8 mouse cellular contexts compared by ENCODE assay signal in the genomic region with DNA sequence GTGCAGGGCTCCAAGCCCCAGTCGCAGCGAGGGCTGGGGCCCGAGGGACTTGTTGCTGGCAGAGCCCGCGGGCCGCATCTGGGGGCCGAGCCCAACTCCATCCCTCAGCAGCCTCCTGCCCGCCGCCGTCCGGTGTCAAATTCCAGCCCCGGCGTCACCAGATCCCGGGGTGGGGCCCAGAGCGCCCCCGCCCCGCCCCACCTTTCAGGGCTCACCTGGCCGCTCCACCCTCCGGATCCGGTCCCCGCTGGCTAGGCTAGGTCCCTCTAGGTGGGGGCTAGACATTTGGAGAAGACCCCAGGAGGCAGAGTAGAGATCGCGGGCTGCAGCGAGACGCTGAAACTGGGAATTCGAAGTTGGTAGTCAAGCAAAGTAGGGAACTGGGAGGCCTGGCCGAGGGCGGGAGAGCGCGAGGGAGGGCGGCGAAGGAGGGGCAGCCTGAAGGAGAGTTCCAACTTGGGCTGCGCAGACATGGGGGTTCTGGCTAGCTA. TPM values are rescaled to one million over a fixed set of nuclear protein-coding genes. Genes with fewer than 3 reads are reported as not detected.
DNase-seq lines count a peak whose midpoint lies in the region; ATAC-seq lines count a peak whose summit lies in the region.

A gene (minus strand): TSS at position 373 of the 491 bp plus-strand sequence.

- no peaks in the 10 kb centered on the region for H3K9me3 ChIP-seq in heart, embryonic 16.5 days (replicated peaks; ENCODE audit: control insufficient read depth, low read length)
- H3K9me3 ChIP-seq in midbrain, embryonic 13.5 days, result no peaks in the 10 kb centered on the region

- H3K9ac ChIP-seq in heart, embryonic 16.5 days (ENCODE audit: low read length), result peak within 1 kb of the TSS; percentile 64
- H3K9ac ChIP-seq in midbrain, embryonic 13.5 days (replicated peaks), result no peak within 1 kb of the TSS; the same call in 1 of the 2 replicates

- peak within 1 kb of the TSS; percentile 52 for H3K4me3 ChIP-seq in heart, embryonic 16.5 days (ENCODE audit: low read length)
- H3K4me3 ChIP-seq in midbrain, embryonic 13.5 days (replicated peaks), result peak within 1 kb of the TSS; percentile 30

- intact Hi-C loops in left cerebral cortex, postnatal 4 days (cut with DNase I), result loop anchor here (5.0 kb wide), 1 partner anchor 153 kb away; no protein-coding TSS in a partner anchor

- peak; percentile 43 for DNase-seq in adrenal gland, postnatal 10 days
- no peak for DNase-seq in adrenal gland, postnatal 4 days (ENCODE audit: low spot score in 2 of 2)
- DNase-seq in embryo, embryonic 11 days, result peak; percentile 76
- peak; percentile 74 to 84 for DNase-seq in kidney, postnatal 4 days
- no peak for DNase-seq in MN1 (ENCODE audit: low spot score)
- no peak for DNase-seq in left cerebral cortex, postnatal 4 days

- peaks cover 22% of the 10 kb centered on the region for H3K4me1 ChIP-seq in heart, embryonic 16.5 days (ENCODE audit: control insufficient read depth, insufficient read depth, low read length)
- peaks cover 35% of the 10 kb centered on the region for H3K4me1 ChIP-seq in midbrain, embryonic 13.5 days (replicated peaks)

- under 1% methylated on average over 33 of the region's 33 CpGs for WGBS in heart, embryonic 16.5 days
- WGBS in midbrain, embryonic 13.5 days, result under 1% methylated on average over 24 of the region's 33 CpGs

- H3K27ac ChIP-seq in heart, embryonic 16.5 days (ENCODE audit: low read length), result no peak within 1 kb of the TSS
- H3K27ac ChIP-seq in midbrain, embryonic 13.5 days, result no peak within 1 kb of the TSS

- peak within 1 kb of the TSS; percentile 85 for H3K4me2 ChIP-seq in heart, embryonic 16.5 days (ENCODE audit: low read depth, low read length)
- peak within 1 kb of the TSS; percentile 59 for H3K4me2 ChIP-seq in midbrain, embryonic 13.5 days (replicated peaks)

- no peak for ATAC-seq in heart, embryonic 16.5 days (replicated peaks; ENCODE audit: extremely low read depth, insufficient read depth, low FRiP score)
- no peak for ATAC-seq in midbrain, embryonic 13.5 days

- H3K27me3 ChIP-seq in heart, embryonic 16.5 days (ENCODE audit: control insufficient read depth, insufficient read depth, low read length), result peaks cover 46% of the 10 kb centered on the region
- peaks cover 64% of the 10 kb centered on the region for H3K27me3 ChIP-seq in midbrain, embryonic 13.5 days

- H3K36me3 ChIP-seq in heart, embryonic 16.5 days (ENCODE audit: control insufficient read depth, insufficient read depth), result no peaks in the 10 kb centered on the region
- peaks cover 4% of the 10 kb centered on the region; the same call in 1 of the 2 replicates for H3K36me3 ChIP-seq in midbrain, embryonic 13.5 days

RNA-seq across cellular contexts. Expression of the gene that starts here (rescaled TPM):
- under 1 TPM; 0.12 to 0.42 TPM for total RNA-seq in adrenal gland, postnatal 10 days (2021)
- total RNA-seq in adrenal gland, postnatal 4 days (2021), result under 1 TPM; 0.45 to 0.90 TPM
- polyA plus RNA-seq in heart, embryonic 16.5 days (2015; fragmentation: Nextera tagmentation; extraction: Ambion mirVana), result 0.70 and 0.85 TPM in 2 replicates
- polyA plus RNA-seq in midbrain, embryonic 13.5 days (2015; fragmentation: Nextera tagmentation; extraction: Ambion mirVana), result 0.30 TPM in 2 replicates
- 1 to 10 TPM; 2.5 to 3.3 TPM for total RNA-seq in left cerebral cortex, postnatal 4 days (2021)

Comparison
In these comparisons a context has a peak if more than half of its experiments do, and no peak if none do; other contexts are left out.
1. Peak in DNase-seq in adrenal gland, postnatal 10 days; RNA of the gene not detected or under 1 TPM.
2. DNase-seq: peak in embryo, embryonic 11 days (single experiment) and kidney, postnatal 4 days (2 of 2); none in adrenal gland, postnatal 4 days (0 of 2), MN1 (single experiment) and left cerebral cortex, postnatal 4 days (single experiment).